Mouse (Mus musculus): ENCODE results near the gene Ppard. TPM values are rescaled to one million over a fixed set of nuclear protein-coding genes. Genes with fewer than 3 reads are reported as not detected.
"Not testable (repeated sequence)": the region's sequence is repeated elsewhere in the genome, so short reads cannot be mapped to it uniquely, and the experiment has no call there.

The Ppard gene
- total RNA-seq, 2 experiments from 2014 or later, result 25.8 to 29.0 TPM

DNA sequence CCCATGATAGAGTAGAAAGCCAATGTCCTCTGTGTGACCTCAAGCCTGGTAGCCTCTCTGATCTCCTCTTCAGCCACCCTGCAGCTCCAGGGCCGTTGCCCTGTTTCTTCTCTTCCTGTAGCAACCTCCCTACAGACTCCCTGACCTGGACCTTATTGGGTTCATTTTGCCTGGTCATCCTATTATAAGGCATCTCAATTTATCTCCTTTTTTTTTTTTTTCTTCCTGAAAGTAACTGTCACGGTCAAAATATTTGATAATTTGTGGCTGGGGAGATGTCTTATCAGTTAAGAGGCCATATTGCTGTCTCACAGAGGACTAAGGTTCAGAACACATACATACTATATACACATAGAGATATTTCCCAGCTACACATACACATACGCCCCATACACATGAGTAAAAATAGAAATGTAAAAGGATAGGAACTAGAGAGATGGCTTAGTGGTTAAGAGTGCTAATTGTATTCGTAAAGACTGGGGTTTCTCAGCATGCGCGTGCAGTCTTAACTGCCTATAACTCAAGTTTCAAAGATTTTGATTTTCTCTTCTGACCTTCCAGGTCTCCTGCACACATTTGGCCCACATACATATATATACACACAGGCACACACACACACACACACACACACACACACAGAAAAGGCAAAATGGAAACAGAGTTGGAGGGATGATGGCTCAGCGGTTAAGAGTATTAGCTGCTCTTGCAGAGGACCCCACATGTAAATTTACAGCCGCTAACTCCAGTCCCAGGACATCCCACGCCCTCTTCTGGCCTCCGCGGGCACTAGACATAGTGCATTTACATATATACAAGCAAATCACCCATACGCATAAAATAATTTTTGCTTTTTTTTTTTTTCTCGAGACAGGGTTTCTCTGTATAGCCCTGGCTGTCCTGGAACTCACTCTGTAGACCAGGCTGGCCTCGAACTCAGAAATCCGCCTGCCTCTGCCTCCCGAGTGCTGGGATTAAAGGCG is 80.0 kb downstream of the Ppard start:
- DNase-seq (ENCODE audit: low spot score in 2 of 2), result no peak

DNA sequence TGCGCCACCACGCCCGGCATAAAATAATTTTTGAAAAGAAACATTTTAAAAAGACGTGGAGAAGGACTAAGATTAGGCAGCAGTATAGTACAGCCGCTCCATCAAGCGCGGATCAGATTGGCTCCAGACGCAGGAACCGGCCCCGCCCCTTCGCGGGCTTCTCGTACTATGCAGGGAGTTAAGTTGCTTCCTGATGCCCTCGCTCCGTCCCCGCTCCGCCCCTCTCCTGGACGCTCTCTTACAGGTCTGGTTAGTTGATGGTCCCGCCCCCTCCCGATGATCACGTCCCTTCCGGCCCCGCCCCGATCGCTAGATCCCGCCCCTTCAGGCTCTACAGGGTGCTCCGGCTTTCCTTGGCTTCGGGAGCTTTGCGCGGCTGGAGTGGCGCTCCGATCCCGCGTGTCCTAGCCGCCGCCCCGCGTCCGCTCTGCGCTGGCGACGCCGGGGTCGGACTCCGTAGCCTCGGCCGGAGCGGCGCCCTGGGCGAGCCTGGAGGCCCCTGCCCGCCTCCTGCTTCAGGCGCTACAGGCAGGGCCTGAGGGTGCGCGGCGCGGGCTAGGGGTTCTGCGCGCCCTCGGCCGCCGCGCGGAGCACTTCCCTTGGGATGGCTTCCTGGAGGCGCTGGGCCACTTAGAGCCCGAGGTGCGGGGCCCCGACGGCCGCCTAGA is 80.8 kb downstream of the Ppard start, which contains the start of gene Fance:
TSS of gene Fance (plus strand) at position 308 of the 668 bp plus-strand sequence.
- DNase-seq (ENCODE audit: low spot score in 2 of 2), result peak; percentile 83 to 92

DNA sequence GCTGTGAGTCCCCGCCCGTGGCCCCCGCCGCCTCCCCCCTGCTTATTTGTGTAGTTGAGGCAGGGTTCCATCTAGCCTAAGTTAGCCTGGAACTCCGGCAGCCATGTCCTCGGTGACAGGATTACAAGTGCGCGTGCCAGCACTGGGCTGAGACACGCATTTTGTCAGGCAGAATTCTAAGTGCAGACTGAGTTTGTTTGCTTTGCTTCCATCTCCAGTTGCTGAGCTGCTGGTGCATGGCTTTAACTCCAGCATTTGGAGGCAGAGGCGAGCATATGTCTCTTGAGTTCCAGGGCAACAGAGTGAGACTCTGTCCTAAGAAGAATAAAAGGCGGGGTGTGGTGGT is 81.4 kb downstream of the Ppard start:
- DNase-seq (ENCODE audit: low spot score in 2 of 2), result no peak

DNA sequence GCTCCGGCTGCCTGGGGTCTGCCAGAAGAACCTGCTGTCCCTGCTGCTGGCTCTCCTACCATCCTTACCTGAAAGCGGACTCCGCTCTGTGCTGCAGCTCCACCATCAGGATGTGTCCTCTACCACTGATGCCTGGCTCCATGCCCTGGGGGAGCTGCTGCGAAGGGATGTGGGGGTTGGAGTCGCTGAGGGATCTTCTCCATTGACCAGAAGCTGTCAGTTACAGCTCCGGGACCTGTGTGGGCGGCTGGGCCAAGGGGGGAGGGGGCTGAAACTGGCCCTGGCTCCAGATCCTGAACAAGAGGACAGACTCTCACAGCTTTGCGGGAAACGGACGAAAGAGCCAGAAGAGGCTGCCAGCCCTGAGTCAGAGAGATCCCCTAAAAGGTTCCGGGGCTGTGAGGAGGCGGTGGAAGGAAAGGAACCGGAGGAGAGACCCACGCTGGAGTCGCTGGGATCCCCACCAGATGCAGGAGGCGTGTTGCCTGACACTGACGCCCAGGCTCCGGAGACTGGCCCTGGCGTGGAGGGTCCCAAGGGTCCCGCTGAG is 83.2 kb downstream of the Ppard start:
- DNase-seq (ENCODE audit: low spot score in 2 of 2), result no peak

DNA sequence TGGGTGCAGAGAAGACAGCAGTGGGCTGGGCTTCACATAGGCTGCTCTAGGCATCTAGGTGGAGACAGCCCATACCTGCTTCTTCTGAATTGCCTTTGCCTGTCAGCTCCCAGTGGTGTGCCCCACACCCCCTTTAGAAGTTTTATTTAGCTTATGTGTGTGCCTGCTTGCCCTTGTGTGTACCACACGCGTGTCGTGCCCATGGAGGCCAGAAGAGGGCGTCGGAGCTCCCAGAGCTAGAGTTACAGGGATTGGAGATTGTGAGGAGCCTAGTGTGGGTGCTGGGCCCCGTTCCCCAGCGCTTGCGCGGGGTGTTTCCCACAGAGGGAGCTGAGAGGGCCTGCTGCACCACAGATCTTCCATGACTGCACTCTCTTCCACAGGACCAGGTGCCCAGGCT is 84.0 kb downstream of the Ppard start:
- no peak for DNase-seq (ENCODE audit: low spot score in 2 of 2)

DNA sequence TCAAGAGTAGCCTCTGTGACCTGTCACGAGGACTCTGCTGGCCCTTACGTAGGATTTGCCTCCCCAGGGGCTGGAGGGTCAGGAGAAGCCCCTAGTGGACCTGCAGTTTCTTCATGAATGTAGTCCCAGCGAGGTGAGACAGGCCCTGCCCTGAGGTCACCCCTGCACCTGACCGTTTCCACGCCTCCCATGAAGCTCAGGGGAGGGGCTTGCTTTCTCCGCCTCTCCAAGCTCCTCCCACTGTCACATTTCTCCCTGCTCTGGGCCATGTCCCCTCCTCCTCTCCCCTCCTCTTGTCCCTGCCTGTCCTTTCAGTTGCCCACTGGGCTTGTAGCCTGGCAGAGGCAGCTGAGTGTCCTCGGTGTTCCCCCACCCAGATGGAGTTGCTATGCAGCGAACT is 84.6 kb downstream of the Ppard start:
- DNase-seq (ENCODE audit: low spot score in 2 of 2), result no peak

DNA sequence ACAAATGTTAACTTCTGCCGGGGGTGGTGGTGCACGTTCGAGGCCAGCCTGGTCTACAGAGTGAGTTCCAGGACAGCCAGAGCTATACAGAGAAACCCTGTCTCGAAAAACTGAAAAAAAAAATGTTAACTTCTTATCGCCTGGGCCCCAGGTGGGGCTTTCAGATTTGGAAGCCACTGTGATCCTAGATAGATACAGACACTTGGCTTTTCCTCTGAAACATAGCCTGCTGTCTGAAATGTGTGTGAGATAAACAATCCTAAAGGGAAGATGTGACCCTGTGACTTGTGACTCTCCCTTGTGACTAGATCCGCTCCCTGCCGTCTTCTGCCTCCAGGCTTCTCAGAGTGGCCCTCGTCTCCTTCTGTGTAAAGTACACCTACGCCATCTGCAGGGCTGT is 85.2 kb downstream of the Ppard start:
- DNase-seq (ENCODE audit: low spot score in 2 of 2), result no peak

DNA sequence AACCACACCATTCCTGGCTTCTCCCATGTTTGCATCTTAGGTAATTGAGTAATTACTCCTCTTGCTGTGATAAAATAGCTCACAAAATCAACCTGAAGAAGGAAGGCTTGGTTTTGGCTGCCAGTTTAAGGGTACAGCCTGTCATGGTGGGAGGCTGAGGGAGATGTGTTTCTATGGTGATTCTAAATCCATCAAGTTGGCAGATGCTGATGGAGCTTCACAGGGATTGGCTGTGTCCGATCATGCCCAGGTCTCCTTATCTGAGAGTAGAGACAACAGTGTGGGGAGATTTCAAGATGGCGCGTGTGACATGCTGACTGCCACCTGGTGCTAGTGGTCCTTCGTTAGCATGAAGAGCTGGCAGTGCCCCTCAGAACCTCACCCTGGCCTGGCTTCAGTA is 89.2 kb downstream of the Ppard start:
- DNase-seq (ENCODE audit: low spot score in 2 of 2), result no peak

DNA sequence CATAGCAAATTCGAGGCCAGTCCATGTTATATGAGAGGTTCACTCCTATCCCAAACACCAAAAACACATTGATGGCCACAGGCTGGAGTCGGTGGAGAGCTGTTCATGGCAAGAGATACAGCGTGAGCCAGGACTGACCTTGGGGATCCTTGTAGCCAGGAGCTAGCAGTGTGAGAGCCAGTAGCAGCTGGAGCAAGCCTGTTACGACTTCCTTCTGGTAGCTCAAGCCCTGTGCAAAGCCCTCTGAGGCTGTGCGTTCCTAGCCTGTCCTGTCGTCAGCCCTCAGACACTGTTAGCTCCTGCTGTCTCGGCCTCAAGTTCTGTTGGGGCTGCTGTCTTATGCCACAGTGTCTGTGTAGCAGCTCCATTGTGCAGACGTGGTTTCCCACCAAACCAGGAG is 91.3 kb downstream of the Ppard start:
- no peak for DNase-seq (ENCODE audit: low spot score in 2 of 2)

DNA sequence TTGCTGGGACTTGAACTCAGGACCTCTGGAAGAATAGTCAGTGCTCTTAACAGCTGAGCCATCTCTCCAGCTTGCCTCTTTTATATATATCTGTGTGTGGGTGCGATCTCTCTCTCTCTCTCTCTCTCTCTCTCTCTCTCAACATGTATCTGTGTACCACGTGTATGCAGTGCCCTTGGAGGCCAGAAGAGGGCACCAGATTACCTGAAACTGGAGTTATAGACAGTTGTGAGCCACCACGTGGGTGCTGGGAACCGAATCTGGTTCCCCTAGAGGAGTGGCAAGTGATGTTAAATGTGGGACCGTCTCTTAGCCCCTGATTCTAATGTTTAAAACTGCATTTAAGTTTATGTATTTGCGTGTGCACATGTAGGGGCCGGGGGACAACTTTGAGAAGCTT is 91.9 kb downstream of the Ppard start:
- DNase-seq (ENCODE audit: low spot score in 2 of 2), result not testable (repeated sequence)

DNA sequence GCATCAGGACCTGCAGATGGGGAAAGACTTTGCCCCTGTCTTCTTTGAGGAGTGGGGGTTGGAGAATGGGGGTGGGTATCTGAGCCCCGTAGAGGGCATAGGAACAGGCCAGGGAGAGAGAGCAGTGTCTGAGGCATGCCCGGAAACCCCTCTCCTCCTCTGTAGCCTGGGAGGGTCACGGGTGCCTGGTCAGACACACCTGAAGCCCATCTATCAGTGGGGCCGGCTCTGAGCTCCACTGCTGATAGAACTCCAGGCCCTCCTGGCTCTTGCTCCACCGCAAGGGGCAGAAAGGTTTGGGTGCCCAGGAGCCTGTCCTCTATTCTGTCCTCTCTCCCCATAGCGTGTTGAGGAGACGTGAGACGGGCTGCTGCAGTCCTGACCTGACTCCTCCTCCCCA is 93.3 kb downstream of the Ppard start:
- DNase-seq (ENCODE audit: low spot score in 2 of 2), result no peak

DNA sequence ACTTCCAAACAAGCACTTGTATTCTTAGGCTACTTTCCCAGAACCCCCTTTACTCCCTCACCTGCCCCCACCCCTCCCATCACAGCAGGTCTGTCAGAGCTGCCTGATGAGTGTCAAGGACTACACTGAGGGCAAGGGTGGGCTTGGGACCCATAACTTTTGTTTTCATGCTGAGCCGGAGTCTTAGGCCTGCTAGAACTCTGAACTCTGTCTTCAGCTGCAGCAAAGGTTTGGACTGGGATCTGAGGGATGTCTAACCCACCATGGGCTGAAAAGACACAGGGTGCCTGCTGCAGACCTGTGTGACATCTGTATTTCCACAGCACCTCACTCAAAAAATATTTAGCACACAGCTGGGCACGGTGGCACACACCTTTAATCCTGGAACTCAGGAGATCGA is 94.5 kb downstream of the Ppard start:
- no peak for DNase-seq (ENCODE audit: low spot score in 2 of 2)

DNA sequence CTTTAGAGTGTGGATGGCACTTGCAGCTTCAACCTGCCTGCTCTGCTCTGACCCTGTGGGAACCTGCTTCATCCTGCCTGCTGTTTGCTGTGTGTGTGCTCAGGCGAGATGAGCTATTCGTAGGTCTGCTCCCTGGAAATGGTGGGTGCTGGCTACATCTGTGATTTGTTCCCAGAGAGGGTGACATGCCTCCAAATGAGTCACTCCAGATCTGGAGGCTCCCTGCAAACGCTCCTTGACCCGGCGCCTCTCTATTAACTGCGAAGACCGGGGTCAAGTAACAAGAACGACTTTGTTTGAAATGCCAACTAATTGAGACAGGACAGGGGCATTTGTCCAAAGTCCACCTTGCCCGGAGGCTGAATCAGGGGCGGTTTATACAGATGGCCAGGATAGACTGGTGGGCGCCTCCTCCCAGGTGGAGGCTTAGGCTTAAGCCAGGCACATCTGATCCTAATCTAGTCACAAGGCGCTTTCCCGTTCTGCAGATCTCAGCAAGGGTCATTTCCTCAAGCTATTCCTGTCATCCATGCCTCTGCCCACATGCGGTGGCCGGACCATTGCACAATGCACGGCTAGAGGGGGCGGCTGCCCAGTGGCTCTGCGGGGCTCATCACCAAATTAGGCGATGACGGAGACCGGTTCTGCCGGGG is 95.3 kb downstream of the Ppard start:
- no peak for DNase-seq (ENCODE audit: low spot score in 2 of 2)

DNA sequence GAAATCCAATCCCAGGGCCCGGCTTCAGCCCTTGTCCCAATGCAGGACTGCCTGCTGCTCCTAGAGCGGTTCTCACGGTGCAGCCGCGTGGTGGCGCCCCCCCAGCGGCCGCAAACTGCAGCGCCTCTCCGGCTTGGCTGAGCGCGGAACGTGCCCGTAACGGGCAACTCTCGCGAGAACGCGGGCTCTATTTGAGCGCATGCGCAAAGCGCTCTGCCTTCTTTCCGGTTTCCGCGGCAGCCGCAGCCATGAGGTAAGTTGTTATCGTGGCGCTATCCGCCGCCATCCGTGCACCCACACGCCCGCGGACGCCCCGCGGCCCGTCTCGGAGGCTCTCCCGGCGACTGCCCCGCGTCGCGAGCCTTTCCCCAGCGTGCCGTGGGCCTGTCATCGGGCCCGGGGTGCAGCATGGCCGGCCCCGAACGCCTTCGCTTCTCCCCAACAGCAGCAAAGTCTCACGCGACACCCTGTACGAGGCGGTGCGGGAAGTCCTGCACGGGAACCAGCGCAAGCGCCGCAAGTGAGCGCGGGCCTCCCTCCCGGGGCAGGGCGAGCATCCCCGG is 95.9 kb downstream of the Ppard start, which contains the start of gene Rpl10a:
TSS of gene Rpl10a (plus strand) at position 106 of the 563 bp plus-strand sequence.
- DNase-seq (ENCODE audit: low spot score in 2 of 2), result peak; percentile 98 to 99

DNA sequence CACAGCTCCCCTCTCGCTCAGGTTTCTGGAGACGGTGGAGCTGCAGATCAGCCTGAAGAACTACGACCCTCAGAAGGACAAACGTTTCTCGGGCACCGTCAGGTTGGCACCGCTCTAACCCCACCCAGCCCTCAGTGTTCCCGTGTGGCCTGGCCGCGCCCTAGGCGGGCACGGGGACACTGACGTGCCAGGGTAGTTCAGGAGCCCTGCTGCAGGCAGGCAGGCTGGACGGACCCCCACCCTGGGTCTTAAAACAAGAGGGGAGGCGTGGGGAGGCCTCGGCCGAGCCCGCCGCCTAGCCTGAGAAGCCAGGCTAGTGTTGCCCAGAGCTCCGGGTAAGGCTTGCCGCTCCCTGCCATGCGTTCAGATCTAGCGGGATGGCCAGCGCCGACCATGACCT is 96.4 kb downstream of the Ppard start:
- no peak for DNase-seq (ENCODE audit: low spot score in 2 of 2)

DNA sequence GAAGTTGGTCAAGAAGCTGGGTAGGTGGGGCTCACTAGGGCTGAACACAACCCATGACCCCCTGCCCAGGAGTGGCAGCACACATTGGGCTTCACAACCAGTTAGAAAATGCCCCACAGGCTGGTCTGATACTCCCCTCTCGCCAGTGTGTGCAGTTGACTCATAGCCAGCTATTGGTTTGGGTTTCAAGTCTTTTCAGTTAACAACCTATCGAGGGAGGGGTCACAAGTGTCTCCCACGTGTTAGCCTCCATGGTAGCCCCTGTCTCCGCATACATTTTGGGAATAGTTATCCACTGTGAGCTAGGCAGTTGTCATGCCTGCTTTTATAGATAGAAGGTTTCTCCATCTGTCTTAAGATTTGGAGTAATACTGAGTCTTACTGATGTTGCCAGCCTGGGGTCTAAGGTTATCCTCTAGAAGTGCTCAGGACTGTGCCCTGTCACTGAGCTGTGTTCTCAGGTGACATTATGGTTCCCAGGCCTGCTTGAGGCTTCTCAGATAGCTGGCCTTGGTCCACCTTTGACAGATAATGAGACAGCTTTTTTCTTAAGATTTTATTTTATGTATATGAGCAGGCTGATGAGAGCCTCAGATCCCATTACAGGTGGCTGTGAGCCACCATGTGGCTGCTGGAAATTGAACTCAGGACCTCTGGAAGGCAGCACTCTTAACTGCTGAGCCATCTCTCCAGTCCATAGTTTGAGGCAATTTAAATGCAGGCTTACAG is 97.2 kb downstream of the Ppard start:
- no peak for DNase-seq (ENCODE audit: low spot score in 2 of 2)

DNA sequence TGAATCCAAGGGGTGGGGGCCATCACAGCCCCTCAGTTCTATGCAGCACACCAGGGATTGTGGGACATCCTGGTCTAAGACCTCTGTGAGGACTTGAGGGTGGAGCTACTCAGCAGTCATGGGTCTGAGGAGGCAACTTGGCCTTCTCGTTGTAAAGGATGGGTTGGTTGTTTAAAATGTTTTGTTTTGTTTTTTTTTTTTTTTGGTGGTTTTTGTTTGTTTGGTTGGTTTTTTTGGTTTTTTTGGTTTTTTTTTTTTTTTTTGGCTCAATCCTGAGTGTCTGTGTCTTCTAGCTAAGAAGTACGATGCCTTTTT is 97.7 kb downstream of the Ppard start:
- DNase-seq (ENCODE audit: low spot score in 2 of 2), result no peak

DNA sequence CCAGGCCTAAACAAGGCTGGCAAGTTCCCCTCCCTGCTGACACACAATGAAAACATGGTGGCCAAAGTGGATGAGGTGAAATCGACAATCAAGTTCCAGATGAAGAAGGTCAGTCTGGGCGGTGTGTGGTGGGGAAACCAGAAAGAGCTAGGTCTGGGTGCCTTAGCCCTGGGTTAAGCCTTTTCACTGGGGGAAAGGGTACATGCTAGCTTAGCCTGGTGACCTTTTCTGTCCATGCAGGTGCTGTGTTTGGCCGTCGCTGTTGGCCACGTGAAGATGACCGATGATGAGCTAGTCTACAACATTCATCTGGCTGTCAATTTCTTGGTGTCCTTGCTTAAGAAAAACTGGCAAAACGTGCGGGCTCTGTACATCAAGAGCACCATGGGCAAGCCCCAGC is 98.1 kb downstream of the Ppard start:
- DNase-seq (ENCODE audit: low spot score in 2 of 2), result not testable (repeated sequence)

DNA sequence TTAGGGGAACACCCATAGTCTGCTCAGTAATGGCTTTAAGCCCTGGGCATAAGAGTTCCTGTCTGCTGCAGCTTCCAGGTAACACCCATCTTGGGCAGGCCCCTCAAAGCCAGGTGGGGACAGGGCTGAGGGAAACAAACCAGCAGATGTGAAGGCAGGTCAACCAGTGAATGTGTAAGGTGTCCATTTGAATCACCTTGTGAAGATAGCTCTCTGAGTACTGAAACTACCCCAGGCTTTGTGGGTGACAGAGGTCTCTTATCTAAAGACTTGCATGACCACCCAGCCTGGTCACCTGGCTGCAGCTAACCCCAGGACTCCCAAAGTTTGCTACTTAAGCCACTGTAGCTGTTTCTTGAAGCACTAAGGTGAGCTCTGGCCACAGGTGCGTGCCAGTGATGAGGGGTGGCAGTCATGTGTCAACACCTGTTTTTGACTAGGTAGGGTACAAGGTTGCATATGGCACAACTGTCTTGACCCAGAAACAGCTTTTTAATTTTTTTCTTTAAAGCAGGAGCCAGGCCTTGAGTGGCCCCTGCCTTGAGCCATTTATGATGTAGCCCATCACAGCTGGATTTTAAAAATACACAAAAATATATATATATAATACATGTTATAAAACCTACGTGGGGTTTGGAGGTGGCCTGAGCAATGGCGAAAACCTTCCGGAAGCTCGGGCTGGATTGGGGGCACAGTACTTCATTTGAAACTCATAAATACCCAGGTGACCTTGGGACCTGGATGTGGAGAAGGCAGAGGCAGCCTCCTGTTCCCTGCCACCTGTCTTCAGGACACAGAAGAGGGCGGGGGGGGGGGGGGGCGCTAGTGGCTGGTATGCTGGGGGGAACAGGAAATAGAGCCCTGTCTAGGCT is 99.0 kb downstream of the Ppard start:
- no peak for DNase-seq (ENCODE audit: low spot score in 2 of 2)

All from layer of hippocampus, postnatal 10 days (tissue).